Mouse (Mus musculus) MEL (cell line): ENCODE measurements around the gene Bco1.
A peak's percentile ranks its signal among the peaks of the same experiment; 100 is the strongest.

ENCODE experiments used
- CTCF ChIP-seq, 3 experiments: IDR thresholded peaks in 2 of 3; conservative IDR thresholded peaks in 1 of 3; 2 replicates each; pipeline ENCODE4 v1.5.1; 2011 to 2012; ENCODE audit warnings: low read length in 3 of 3, low read depth in 2 of 3, mild to moderate bottlenecking in 2 of 3, improper control_type of control experiment in 1 of 3, inconsistent platforms in 1 of 3, mixed read lengths in 1 of 3, moderate library complexity in 1 of 3; ENCODE audit not compliant: control insufficient read depth in 1 of 3, insufficient read depth in 1 of 3, poor library complexity in 1 of 3, severe bottlenecking in 1 of 3
- GATA1 ChIP-seq: IDR thresholded peaks from 2 replicates; pipeline ENCODE4 v1.6.1; 2011; ENCODE audit warnings: low read depth, low read length, improper control_type of control experiment
- TAL1 ChIP-seq: IDR thresholded peaks from 2 replicates; pipeline ENCODE4 v1.6.1; 2012; ENCODE audit warnings: mild to moderate bottlenecking, inconsistent platforms, low read length, moderate library complexity, mixed read lengths

GRCm38 (mm10) chr8:117107533-117107932, 11.9 kb downstream of the Bco1 start:
- TF ChIP-seq CTCF (IDR thresholded peaks at IDR 0.05 in 2 of 3, conservative IDR thresholded peaks at IDR 0.05 in 1 of 3; ENCODE audit: control insufficient read depth in 1 of 3, insufficient read depth in 1 of 3, low read depth in 2 of 3, low read length in 3 of 3, poor library complexity in 1 of 3, severe bottlenecking in 1 of 3) (peak; percentile 90 to 97 (median 91)), TAL1 (no peak), GATA1 (no peak)
